Mouse (Mus musculus) naive thymus-derived CD4-positive, alpha-beta T cell, adult 2 months (primary cell): ENCODE data around the gene Chat.

Experiments used
- DNase-seq: peaks from one replicate; pipeline ENCODE4 v3.0.0-alpha.2; 2011; ENCODE audit warnings: low read depth

The Chat gene

GRCm38 (mm10) chr14:32465889-32466288, at the start of gene Chat:
Gene Chat (minus strand): TSS chr14:32465989.
- DNase-seq, result no peak

- peak; percentile 98 for DNase-seq
Measured at GRCm38 (mm10) chr14:32513336-32514032, 47.7 kb upstream of the Chat start, which contains the start of gene Ercc6. Gene Ercc6 (plus strand): TSS chr14:32513521.

- DNase-seq, result no peak
Measured at GRCm38 (mm10) chr14:32512912-32513311, 47.1 kb upstream of the Chat start.

GRCm38 (mm10) chr14:32509443-32509961, 43.7 kb upstream of the Chat start:
- no peak for DNase-seq

- no peak for DNase-seq
Measured at GRCm38 (mm10) chr14:32508105-32508835, 42.5 kb upstream of the Chat start.

GRCm38 (mm10) chr14:32507216-32507615, 41.4 kb upstream of the Chat start:
- no peak for DNase-seq

- no peak for DNase-seq
Measured at GRCm38 (mm10) chr14:32506329-32506728, 40.5 kb upstream of the Chat start.

- no peak for DNase-seq
Measured at GRCm38 (mm10) chr14:32503897-32504296, 38.1 kb upstream of the Chat start.

- no peak for DNase-seq
Measured at GRCm38 (mm10) chr14:32502764-32503688, 37.2 kb upstream of the Chat start.

GRCm38 (mm10) chr14:32501303-32501702, 35.5 kb upstream of the Chat start:
- DNase-seq, result no peak

GRCm38 (mm10) chr14:32496115-32496850, 30.5 kb upstream of the Chat start:
- DNase-seq, result no peak

- peak; percentile 34 for DNase-seq
Measured at GRCm38 (mm10) chr14:32492521-32492920, 26.7 kb upstream of the Chat start.

- peak; percentile 69 for DNase-seq
Measured at GRCm38 (mm10) chr14:32482061-32482460, 16.3 kb upstream of the Chat start.

GRCm38 (mm10) chr14:32477581-32477980, 11.8 kb upstream of the Chat start:
- DNase-seq, result no peak

- DNase-seq, result no peak
Measured at GRCm38 (mm10) chr14:32476559-32476958, 10.8 kb upstream of the Chat start.

GRCm38 (mm10) chr14:32472996-32473395, 7.2 kb upstream of the Chat start:
- peak; percentile 24 for DNase-seq

GRCm38 (mm10) chr14:32467606-32468005, 1.8 kb upstream of the Chat start:
- DNase-seq, result no peak

- DNase-seq, result no peak
Measured at GRCm38 (mm10) chr14:32465506-32465870, 301 bp downstream of the Chat start.

- no peak for DNase-seq
Measured at GRCm38 (mm10) chr14:32464601-32465505, 936 bp downstream of the Chat start, which contains the start of gene Slc18a3. Gene Slc18a3 (minus strand): TSS chr14:32464850.
